Mouse (Mus musculus) midbrain, embryonic 11.5 days (tissue): ENCODE measurements around the gene Itsn1. TPM values are rescaled to one million over a fixed set of nuclear protein-coding genes. Genes with fewer than 3 reads are reported as not detected.

ENCODE experiments used
- ATAC-seq: fragments of 200-750 bp; cut with Nextera tagmentation; 2 replicates; pipeline ENCODE4 v1.8.0; 2017; ENCODE audit warnings: moderate TSS enrichment, moderate library complexity; ENCODE audit not compliant: low FRiP score
- DNase-seq: peaks from one replicate; pipeline ENCODE4 v3.0.0; 2015; ENCODE audit warnings: low spot score; ENCODE audit errors: missing footprints
- H3K27ac ChIP-seq: fragments of 300-500 bp; sonication (generic); 2 replicates; pipeline ENCODE4 v1.5.1; 2014; ENCODE audit warnings: low read depth, low read length
- H3K27me3 ChIP-seq: fragments of 300-500 bp; sonication (generic); 2 replicates; pipeline ENCODE4 v1.6.1; 2014; ENCODE audit warnings: mild to moderate bottlenecking, low read length, moderate library complexity, mixed read lengths; ENCODE audit not compliant: control insufficient read depth, insufficient read depth
- H3K36me3 ChIP-seq: fragments of 300-500 bp; sonication (generic); 2 replicates; pipeline ENCODE4 v1.6.1; 2014; ENCODE audit warnings: mild to moderate bottlenecking, low read length, moderate library complexity, mixed read lengths; ENCODE audit not compliant: control insufficient read depth, insufficient read depth
- H3K4me1 ChIP-seq: fragments of 300-500 bp; sonication (generic); 2 replicates; pipeline ENCODE4 v1.6.1; 2014; ENCODE audit warnings: low read length; ENCODE audit not compliant: control insufficient read depth, insufficient read depth
- H3K4me2 ChIP-seq: fragments of 300-500 bp; sonication (generic); 2 replicates; pipeline ENCODE4 v1.6.1; 2014; ENCODE audit warnings: mild to moderate bottlenecking, moderate library complexity
- H3K4me3 ChIP-seq: fragments of 300-500 bp; sonication (generic); 2 replicates; pipeline ENCODE4 v1.5.1; 2014; ENCODE audit warnings: low read depth, low read length
- H3K9ac ChIP-seq: fragments of 300-500 bp; sonication (generic); 2 replicates; pipeline ENCODE4 v1.6.1; 2014; ENCODE audit warnings: low read length
- H3K9me3 ChIP-seq: fragments of 300-500 bp; sonication (generic); 2 replicates; pipeline ENCODE4 v1.6.1; 2016; ENCODE audit warnings: low read length; ENCODE audit not compliant: control insufficient read depth
- WGBS: fragments of 180-500 bp; shearing (Covaris S2); extraction: QIAGEN DNeasy Blood & Tissue Kit; methylation state at CpG from one replicate; pipeline ENCODE4 v1.1.7; 2014; 5-methylcytosine and 5-hydroxymethylcytosine counted together
- polyA plus RNA-seq: library from polyadenylated mRNA; unstranded; fragments of >200 nt; fragmentation: Nextera tagmentation; extraction: Ambion mirVana; gene quantifications from 2 replicates; pipeline ENCODE4 v1.2.1, GENCODE M21; 2014

Itsn1 gene
- polyA plus RNA-seq, result 54.8 and 57.6 TPM in 2 replicates

DNA sequence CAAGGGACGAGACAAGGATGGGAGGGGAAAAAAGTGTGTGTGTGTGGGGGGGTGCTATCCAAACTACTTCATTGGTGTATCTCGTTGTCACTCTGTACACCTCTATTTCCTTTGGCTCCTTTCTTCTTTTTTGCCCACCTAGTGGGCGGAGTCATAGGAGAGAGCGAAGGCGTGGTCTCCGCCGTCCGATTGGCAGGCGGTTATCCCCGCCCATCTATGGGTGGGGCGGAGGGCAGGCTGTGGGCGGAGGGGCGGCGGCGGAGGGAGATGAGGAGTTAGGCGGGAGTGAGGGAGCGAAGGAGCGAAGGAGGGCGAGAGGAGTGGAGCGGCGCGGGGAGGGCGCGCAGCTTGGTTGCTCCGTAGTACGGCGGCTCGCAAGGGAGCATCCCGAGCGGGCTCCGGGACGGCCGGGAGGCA is at the start of gene Itsn1:
Itsn1 (plus strand) TSS at position 216 of the 417 bp plus-strand sequence.
- DNase-seq, result peak; percentile 99
- no peaks in the 10 kb centered on the region for H3K9me3 ChIP-seq
- no peaks in the 10 kb centered on the region for H3K27me3 ChIP-seq
- peak within 1 kb of the TSS; percentile 88 for H3K9ac ChIP-seq
- H3K4me1 ChIP-seq, result peaks cover 15% of the 10 kb centered on the region
- peak within 1 kb of the TSS; percentile 90 for H3K27ac ChIP-seq
- peak within 1 kb of the TSS; percentile 58 for H3K4me2 ChIP-seq
- under 1% methylated on average over 33 of the region's 33 CpGs for WGBS
- H3K4me3 ChIP-seq, result peak within 1 kb of the TSS; percentile 87
- H3K36me3 ChIP-seq, result no peaks in the 10 kb centered on the region
- ATAC-seq, result peak; percentile 92

DNA sequence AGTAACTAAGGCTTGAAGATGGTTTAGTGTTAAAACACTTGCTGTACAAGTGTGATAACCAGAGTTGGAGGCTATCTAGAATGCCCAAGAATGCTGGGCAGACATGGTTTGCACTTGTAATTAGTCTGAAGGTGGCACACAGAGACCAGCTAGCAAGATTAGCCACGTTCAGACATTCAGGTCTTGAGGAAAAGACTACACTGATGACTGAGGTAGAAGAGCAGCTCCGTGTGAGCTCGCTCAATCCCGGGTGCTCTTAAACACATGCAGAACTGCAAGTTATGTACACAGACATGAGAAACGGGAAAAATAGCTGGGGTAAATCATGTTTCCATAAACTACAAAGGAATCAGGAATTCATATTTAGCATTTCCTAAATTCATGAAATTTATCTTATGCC is 48.4 kb upstream of the Itsn1 start:
- H3K4me3 ChIP-seq, result no peak overlapping the region
- no peaks in the 10 kb centered on the region for H3K9me3 ChIP-seq
- 84% methylated on average over 5 of the region's 5 CpGs for WGBS
- H3K4me2 ChIP-seq, result no peak overlapping the region
- ATAC-seq (no peak), DNase-seq (no peak)
- no peak overlapping the region for H3K27ac ChIP-seq
- no peaks in the 10 kb centered on the region for H3K4me1 ChIP-seq
- H3K36me3 ChIP-seq, result peaks cover 26% of the 10 kb centered on the region
- no peak overlapping the region for H3K9ac ChIP-seq
- H3K27me3 ChIP-seq, result no peaks in the 10 kb centered on the region

DNA sequence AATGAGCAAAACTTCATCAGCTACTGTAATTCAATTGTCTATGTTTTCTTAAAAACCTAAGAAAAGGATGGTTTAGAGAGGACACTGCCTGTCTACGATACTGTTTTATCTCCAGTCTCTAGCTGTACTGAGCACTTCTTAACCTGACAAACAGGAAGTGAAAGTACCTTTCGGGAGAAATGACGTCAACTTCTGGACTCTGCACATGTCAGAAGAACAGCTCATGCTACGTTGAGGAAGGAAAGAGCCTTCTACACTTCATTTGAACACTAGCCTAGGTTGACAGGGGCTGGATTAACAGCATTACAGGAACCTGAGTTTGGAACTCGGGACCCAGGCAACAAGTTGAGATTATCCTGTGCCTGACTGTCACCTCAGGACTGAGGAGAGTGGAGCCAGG is 43.6 kb upstream of the Itsn1 start:
- DNase-seq (no peak), ATAC-seq (no peak)
- 90% methylated on average over 5 of the region's 5 CpGs for WGBS
- Histone ChIP-seq H3K4me2 (no peak overlapping the region), H3K4me3 (no peak overlapping the region), H3K9me3 (no peaks in the 10 kb centered on the region), H3K4me1 (peaks cover 3% of the 10 kb centered on the region; the same call in 1 of the 2 replicates), H3K36me3 (no peaks in the 10 kb centered on the region; the same call in none of the 2 replicates), H3K9ac (no peak overlapping the region), H3K27ac (no peak overlapping the region), H3K27me3 (no peaks in the 10 kb centered on the region)

DNA sequence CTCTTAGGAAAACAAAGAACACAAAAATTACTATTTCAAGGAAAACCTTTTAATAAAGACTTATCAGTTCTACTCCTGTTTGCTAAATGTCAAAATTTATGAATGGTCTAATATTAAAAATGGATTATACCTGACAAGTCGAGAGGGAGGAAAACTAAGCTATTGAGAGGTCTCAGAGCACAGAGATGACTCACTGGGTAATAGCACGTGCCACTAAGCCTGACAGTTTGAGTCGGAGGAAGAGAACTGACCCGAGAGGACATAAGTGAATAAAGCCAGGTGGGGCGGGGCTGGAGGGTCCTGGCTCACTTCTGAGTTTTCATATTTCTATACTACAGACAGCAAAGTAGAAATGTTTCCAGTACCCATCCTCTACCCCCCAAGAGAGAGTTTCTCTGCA is 42.7 kb upstream of the Itsn1 start:
- Histone ChIP-seq H3K27me3 (no peaks in the 10 kb centered on the region), H3K4me3 (no peak overlapping the region), H3K4me2 (no peak overlapping the region), H3K4me1 (peaks cover 3% of the 10 kb centered on the region; the same call in 1 of the 2 replicates), H3K9ac (no peak overlapping the region), H3K27ac (no peak overlapping the region), H3K9me3 (no peaks in the 10 kb centered on the region), H3K36me3 (no peaks in the 10 kb centered on the region; the same call in none of the 2 replicates)
- ATAC-seq (no peak), DNase-seq (no peak)
- WGBS, result 86% methylated on average over 5 of the region's 5 CpGs

DNA sequence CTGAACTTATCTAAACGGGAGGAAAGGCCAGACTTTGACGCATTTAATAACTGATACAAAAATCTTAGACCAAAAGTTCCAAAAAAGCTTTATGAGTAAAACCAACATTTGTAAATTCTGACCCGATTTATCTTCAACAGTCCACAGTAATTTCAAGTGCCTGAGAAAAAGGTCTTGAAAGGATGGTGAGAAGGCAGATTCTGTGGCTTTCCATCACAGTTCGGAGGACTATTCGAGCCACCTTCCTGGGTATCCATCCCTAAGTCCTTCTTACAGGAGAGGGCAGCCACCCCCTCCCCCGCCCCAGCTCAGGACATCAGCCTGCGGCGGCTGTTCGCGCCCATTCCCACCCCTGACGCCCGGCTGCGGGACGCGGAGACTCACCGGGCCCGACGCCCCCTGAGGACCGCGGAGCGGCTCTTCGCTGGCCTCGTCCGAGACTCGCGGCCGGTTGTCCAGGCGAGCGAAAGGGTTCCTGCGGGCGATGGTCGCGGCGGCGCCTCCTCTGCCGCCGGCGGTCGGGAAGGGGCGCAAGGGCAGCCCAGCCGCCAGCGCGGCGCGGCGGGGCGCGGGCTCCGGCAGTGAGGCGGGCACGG is 41.0 kb upstream of the Itsn1 start:
- Histone ChIP-seq H3K4me3 (peak overlapping the region; percentile 84), H3K9me3 (no peaks in the 10 kb centered on the region), H3K36me3 (no peaks in the 10 kb centered on the region; the same call in none of the 2 replicates), H3K9ac (peak overlapping the region; percentile 89), H3K4me1 (peaks cover 3% of the 10 kb centered on the region; the same call in 1 of the 2 replicates), H3K27me3 (no peaks in the 10 kb centered on the region), H3K27ac (peak overlapping the region; percentile 82), H3K4me2 (peak overlapping the region; percentile 82)
- 1% methylated on average over 45 of the region's 51 CpGs for WGBS
- peak; percentile 91 for DNase-seq
- ATAC-seq, result peak; percentile 71

DNA sequence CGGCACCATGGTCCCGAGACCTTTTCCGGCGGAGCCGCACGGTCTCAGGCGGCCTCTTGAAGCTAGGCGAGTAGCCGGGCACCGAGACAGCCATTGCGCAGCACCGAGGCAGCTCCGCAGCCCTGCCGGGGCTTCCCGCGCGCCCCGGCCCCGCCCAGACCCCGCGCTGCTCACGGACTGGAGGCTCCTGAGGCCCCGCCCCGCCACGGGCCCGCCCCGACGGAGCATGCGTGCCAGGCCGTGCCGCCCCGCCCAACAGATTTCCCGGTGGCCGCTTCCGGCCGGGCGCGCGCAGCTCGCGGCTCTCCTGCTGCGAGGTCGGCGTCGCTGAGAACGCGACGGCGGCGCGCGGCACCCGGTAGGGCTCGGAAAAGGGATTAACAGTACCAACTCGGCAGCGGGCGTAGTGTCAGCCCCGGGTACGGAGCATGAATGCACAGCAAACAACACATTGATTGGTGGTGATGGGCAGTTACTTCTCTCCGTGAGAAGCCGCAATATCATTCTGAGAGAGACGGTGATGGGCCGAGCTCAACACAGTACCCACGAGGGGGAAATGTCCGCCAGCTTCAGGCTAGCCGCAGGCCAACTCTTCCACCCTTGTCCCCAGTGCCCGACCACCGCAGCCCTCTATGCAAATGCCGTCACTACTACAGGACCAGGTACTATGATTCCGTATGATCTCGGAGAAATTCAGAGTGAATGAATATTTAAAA is 40.3 kb upstream of the Itsn1 start, which contains the start of gene Donson:
Donson (minus strand) TSS at position 152 of the 716 bp plus-strand sequence.
- peak within 1 kb of the TSS; percentile 89 for H3K9ac ChIP-seq
- no peaks in the 10 kb centered on the region; the same call in none of the 2 replicates for H3K36me3 ChIP-seq
- under 1% methylated on average over 64 of the region's 71 CpGs for WGBS
- H3K27ac ChIP-seq, result peak within 1 kb of the TSS; percentile 82
- no peaks in the 10 kb centered on the region for H3K9me3 ChIP-seq
- peaks cover 3% of the 10 kb centered on the region; the same call in 1 of the 2 replicates for H3K4me1 ChIP-seq
- H3K27me3 ChIP-seq, result no peaks in the 10 kb centered on the region
- H3K4me2 ChIP-seq, result peak within 1 kb of the TSS; percentile 82
- DNase-seq (peak; percentile 100), ATAC-seq (peak; percentile 100)
- peak within 1 kb of the TSS; percentile 84 for H3K4me3 ChIP-seq

DNA sequence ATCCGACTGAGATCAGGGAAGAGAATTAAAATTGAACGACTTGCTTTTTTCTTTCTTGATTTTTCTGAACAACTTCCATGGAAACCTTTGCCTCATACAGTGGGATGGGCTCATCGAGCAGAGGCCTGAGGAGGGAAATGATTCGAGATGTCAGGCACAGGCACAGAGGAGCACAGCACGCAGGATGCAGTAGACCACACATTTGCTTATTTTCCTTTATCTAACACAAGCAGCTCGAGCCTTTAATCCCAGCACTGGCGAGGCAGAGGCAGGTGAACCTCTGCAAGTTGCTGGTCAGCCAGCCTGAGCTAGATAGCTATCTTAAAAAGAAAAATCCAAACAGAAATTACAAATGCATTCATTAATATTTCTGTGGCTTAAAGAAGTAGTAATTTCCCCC is 39.3 kb upstream of the Itsn1 start:
- Histone ChIP-seq H3K27ac (no peak overlapping the region), H3K4me3 (no peak overlapping the region)
- ATAC-seq, result no peak

DNA sequence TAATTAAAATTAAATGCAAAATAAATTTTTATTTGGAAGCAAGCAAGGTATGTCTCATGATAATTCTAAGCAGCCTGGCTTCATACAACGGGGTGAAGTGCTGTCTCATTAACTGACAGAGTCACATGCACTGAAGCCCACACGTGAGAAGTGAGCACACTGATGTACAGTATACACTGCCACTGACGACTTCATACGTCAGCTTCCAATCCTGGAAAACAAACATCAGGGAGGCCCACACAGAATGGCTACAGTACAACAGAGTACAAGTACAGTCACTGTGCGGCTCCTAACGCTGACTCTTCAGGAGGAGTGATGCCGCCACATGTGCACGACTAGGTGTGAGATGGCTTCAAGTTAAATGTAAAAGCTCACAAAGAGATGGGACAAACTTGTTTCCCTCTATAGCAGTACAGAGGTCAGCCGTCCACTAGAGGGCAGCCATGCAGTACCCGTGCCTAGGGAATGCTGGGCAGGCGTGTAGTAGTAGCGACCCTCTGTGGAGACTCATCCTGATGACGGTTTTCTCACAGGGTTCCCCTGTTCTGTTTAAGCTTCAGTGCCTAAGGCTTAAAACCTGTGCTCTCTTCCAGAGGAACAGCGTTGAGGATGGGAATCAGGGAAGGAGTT is 34.5 kb upstream of the Itsn1 start:
- no peak overlapping the region for H3K27ac ChIP-seq
- ATAC-seq, result peak; percentile 94
- WGBS, result 35% methylated on average over 14 of the region's 14 CpGs
- H3K4me2 ChIP-seq, result no peak overlapping the region
- peaks cover 5% of the 10 kb centered on the region; the same call in 1 of the 2 replicates for H3K36me3 ChIP-seq
- H3K4me1 ChIP-seq, result no peaks in the 10 kb centered on the region
- peak; percentile 96 for DNase-seq
- H3K27me3 ChIP-seq, result no peaks in the 10 kb centered on the region
- no peaks in the 10 kb centered on the region for H3K9me3 ChIP-seq
- H3K9ac ChIP-seq, result no peak overlapping the region
- no peak overlapping the region for H3K4me3 ChIP-seq

More for the DNA sequence above, 39.3 kb upstream of the Itsn1 start:
- peaks cover 3% of the 10 kb centered on the region; the same call in 1 of the 2 replicates for H3K4me1 ChIP-seq
- H3K4me2 ChIP-seq, result no peak overlapping the region; the same call in 1 of the 2 replicates
- no peaks in the 10 kb centered on the region for H3K27me3 ChIP-seq
- DNase-seq, result peak; percentile 80
- 44% methylated on average over 7 of the region's 7 CpGs for WGBS
- H3K9me3 ChIP-seq, result no peaks in the 10 kb centered on the region
- H3K9ac ChIP-seq, result 0 out of 2 replicates have a peak overlapping the region, but pooled peaks have one; percentile 4
- H3K36me3 ChIP-seq, result no peaks in the 10 kb centered on the region; the same call in none of the 2 replicates
